Mouse (Mus musculus) limb, embryonic 13.5 days (tissue): Measurements from ENCODE around the gene Pimreg. TPM values are rescaled to one million over a fixed set of nuclear protein-coding genes. Genes with fewer than 3 reads are reported as not detected.
A peak's percentile ranks its signal among the peaks of the same experiment; 100 is the strongest.

Experiments
- ATAC-seq: fragments of 200-750 bp; cut with Nextera tagmentation; 2 replicates; pipeline ENCODE4 v1.8.0; 2017; ENCODE audit warnings: low read depth, moderate number of reproducible peaks, moderate TSS enrichment; ENCODE audit not compliant: low FRiP score
- H3K27ac ChIP-seq: fragments of 300-500 bp; sonication (generic); 2 replicates; pipeline ENCODE4 v1.5.1; 2015; ENCODE audit warnings: inconsistent platforms, mild to moderate bottlenecking, moderate library complexity
- H3K27me3 ChIP-seq: fragments of 300-500 bp; sonication (generic); 2 replicates; pipeline ENCODE4 v1.6.1; 2015; ENCODE audit warnings: mild to moderate bottlenecking, inconsistent platforms
- H3K36me3 ChIP-seq: fragments of 300-500 bp; sonication (generic); 2 replicates; pipeline ENCODE4 v1.6.1; 2015; ENCODE audit warnings: inconsistent platforms, mild to moderate bottlenecking, moderate library complexity
- H3K4me1 ChIP-seq: fragments of 300-500 bp; sonication (generic); 2 replicates; pipeline ENCODE4 v1.6.1; 2015; ENCODE audit warnings: inconsistent platforms
- H3K4me2 ChIP-seq: fragments of 300-500 bp; sonication (generic); replicated peaks from 2 replicates; pipeline ENCODE4 v1.6.1; 2015; ENCODE audit warnings: inconsistent platforms, mild to moderate bottlenecking, moderate library complexity
- H3K4me3 ChIP-seq: fragments of 300-500 bp; sonication (generic); 2 replicates; pipeline ENCODE4 v1.5.1; 2015; ENCODE audit warnings: moderate library complexity, mild to moderate bottlenecking, inconsistent platforms
- H3K9ac ChIP-seq: fragments of 300-500 bp; sonication (generic); 2 replicates; pipeline ENCODE4 v1.6.1; 2015; ENCODE audit warnings: mild to moderate bottlenecking, inconsistent platforms
- H3K9me3 ChIP-seq: fragments of 300-500 bp; sonication (generic); 2 replicates; pipeline ENCODE4 v1.6.1; 2016; ENCODE audit warnings: inconsistent platforms
- WGBS: fragments of 180-500 bp; shearing (Covaris S2); methylation state at CpG from one replicate; pipeline ENCODE4 v1.1.7; 2015; 5-methylcytosine and 5-hydroxymethylcytosine counted together
- polyA plus RNA-seq: library from polyadenylated mRNA; unstranded; fragments of >200 nt; fragmentation: Nextera tagmentation; extraction: Ambion mirVana; gene quantifications from 2 replicates; pipeline ENCODE4 v1.2.1, GENCODE M21; 2015

The Pimreg gene
- polyA plus RNA-seq, 1 experiment from 2014 or later = 99.8 TPM

- 0 out of 2 replicates have a peak, but pooled peaks cover 6% of the 10 kb centered on the region for H3K27me3 ChIP-seq
- peaks cover 23% of the 10 kb centered on the region for H3K4me1 ChIP-seq
- ATAC-seq = no peak
- no peak overlapping the region for H3K27ac ChIP-seq
- WGBS = 83% methylated on average over 4 of the region's 4 CpGs
- no peaks in the 10 kb centered on the region for H3K36me3 ChIP-seq
- H3K9ac ChIP-seq = no peak overlapping the region
- H3K9me3 ChIP-seq = no peaks in the 10 kb centered on the region
- H3K4me2 ChIP-seq = no peak overlapping the region
- H3K4me3 ChIP-seq = no peak overlapping the region
Measured at GRCm38 (mm10) chr11:72014674-72015073, 27.2 kb upstream of the Pimreg start.

- ATAC-seq = no peak
- Histone ChIP-seq H3K9me3 (no peaks in the 10 kb centered on the region), H3K4me2 (no peak overlapping the region), H3K36me3 (no peaks in the 10 kb centered on the region), H3K9ac (no peak overlapping the region), H3K27ac (no peak overlapping the region), H3K4me3 (no peak overlapping the region), H3K4me1 (0 out of 2 replicates have a peak, but pooled peaks cover 4% of the 10 kb centered on the region), H3K27me3 (0 out of 2 replicates have a peak, but pooled peaks cover 6% of the 10 kb centered on the region)
- WGBS = 80% methylated on average over 13 of the region's 13 CpGs
Measured at GRCm38 (mm10) chr11:72016518-72017252, 25.1 kb upstream of the Pimreg start.

DNA sequence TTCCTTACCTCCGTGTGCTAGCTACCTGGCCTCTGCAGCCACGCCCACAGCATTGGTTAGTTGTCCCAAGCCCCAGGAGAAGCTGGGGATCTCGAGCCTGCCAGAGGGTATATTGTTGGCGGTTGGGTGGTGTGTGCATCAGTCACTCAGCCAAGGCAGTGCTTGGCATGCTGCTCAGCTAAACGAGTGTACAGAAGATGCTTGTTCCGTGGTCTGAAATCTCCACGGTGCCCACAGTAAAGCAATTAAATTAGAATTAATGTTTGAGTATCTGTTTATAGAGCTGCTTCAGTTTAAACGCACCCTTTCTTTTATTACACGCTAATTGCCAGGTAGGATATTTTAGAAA is 24.6 kb upstream of the Pimreg start:
- 0 out of 2 replicates have a peak, but pooled peaks cover 3% of the 10 kb centered on the region for H3K27me3 ChIP-seq
- ATAC-seq = no peak
- no peak overlapping the region for H3K4me2 ChIP-seq
- no peaks in the 10 kb centered on the region for H3K9me3 ChIP-seq
- H3K36me3 ChIP-seq = no peaks in the 10 kb centered on the region
- H3K4me3 ChIP-seq = no peak overlapping the region
- 59% methylated on average over 9 of the region's 9 CpGs for WGBS
- H3K4me1 ChIP-seq = no peaks in the 10 kb centered on the region
- no peak overlapping the region for H3K9ac ChIP-seq
- no peak overlapping the region for H3K27ac ChIP-seq

GRCm38 (mm10) chr11:72021015-72021414 is 20.8 kb upstream of the Pimreg start:
- no peak for ATAC-seq
- WGBS = 79% methylated on average over 4 of the region's 4 CpGs
- Histone ChIP-seq H3K27ac (no peak overlapping the region), H3K4me2 (no peak overlapping the region), H3K9me3 (no peaks in the 10 kb centered on the region), H3K4me1 (0 out of 2 replicates have a peak, but pooled peaks cover 3% of the 10 kb centered on the region), H3K4me3 (no peak overlapping the region), H3K27me3 (no peaks in the 10 kb centered on the region), H3K9ac (no peak overlapping the region), H3K36me3 (no peaks in the 10 kb centered on the region)

DNA sequence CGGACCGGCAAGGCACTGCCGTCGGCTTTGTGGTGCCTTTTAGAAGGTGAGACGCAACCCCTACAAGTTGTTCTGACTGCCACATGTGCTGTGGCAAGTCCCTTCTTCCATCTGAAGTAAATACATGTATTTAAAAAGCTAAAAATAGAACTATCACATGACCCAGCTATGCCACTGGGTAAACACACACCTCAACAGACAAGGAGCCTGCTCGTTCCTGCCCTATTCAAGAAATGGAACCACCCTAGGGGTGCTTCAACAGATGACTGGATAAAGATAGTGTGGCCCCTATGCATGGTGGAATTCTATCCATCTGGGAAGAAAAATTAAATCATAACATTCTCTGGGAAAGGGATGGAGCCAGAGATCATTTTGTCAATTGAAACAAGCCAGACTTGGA is 19.0 kb upstream of the Pimreg start:
- no peak overlapping the region for H3K9ac ChIP-seq
- H3K4me3 ChIP-seq = no peak overlapping the region
- no peak for ATAC-seq
- H3K4me2 ChIP-seq = no peak overlapping the region
- no peaks in the 10 kb centered on the region for H3K36me3 ChIP-seq
- H3K9me3 ChIP-seq = no peaks in the 10 kb centered on the region
- no peak overlapping the region for H3K27ac ChIP-seq
- no peaks in the 10 kb centered on the region for H3K27me3 ChIP-seq
- H3K4me1 ChIP-seq = 0 out of 2 replicates have a peak, but pooled peaks cover 3% of the 10 kb centered on the region
- 72% methylated on average over 6 of the region's 6 CpGs for WGBS

DNA sequence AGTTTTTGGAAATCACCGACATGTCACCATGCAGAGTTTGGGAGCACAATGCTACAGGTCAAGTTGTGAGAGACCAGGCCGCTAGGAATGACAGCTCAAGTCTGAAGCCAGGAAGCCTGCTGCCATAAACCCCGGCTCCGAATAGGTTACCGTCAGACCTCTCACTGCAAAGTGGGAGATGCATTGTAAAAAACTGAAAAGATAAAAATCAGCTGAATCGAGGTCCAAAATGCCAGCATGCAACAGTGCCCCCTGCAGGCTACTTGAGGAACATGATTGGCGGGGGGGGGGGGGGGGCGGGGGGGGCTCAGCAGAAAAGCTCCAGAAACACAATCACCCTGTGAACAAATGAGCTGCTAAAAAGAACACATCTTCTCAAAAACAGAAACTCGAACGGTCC is 18.3 kb upstream of the Pimreg start:
- WGBS = 40% methylated on average over 9 of the region's 10 CpGs
- Histone ChIP-seq H3K9ac (no peak overlapping the region), H3K4me1 (0 out of 2 replicates have a peak, but pooled peaks cover 3% of the 10 kb centered on the region), H3K4me2 (no peak overlapping the region), H3K4me3 (no peak overlapping the region), H3K36me3 (no peaks in the 10 kb centered on the region), H3K9me3 (no peaks in the 10 kb centered on the region), H3K27ac (no peak overlapping the region), H3K27me3 (peaks cover 3% of the 10 kb centered on the region; the same call in 1 of the 2 replicates)
- no peak for ATAC-seq

DNA sequence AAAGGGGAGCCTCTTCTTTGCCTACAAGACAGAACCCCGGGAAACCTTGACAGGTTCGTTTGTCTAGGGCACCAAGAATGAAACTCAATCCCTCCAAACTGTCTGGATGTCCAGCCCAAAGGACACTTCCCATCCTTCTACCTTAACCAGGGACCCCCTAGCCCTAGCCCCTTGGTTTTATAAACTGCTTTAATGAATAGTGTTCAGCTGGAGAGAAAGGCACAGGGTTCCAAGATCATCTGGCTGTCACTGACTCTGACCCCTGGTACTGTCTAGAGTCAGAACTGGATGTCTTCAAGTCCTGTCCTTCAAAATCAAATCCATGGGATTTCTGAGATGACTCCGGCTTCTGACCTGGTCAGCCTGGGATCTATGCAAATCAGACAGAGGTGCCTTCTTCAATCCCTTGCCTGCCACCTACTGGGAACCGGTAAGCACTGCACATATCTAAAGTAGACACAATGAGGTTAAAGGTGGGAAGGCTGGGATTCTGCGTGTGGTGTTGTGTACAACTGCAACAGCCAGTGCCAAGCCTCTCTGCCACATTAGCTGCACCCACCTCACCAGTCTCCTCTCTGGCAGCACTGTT is 17.5 kb upstream of the Pimreg start:
- WGBS = 30% methylated on average over 5 of the region's 5 CpGs
- Histone ChIP-seq H3K36me3 (no peaks in the 10 kb centered on the region), H3K9me3 (no peaks in the 10 kb centered on the region), H3K4me3 (no peak overlapping the region), H3K4me2 (no peak overlapping the region), H3K27me3 (peaks cover 10% of the 10 kb centered on the region), H3K4me1 (peaks cover 4% of the 10 kb centered on the region; the same call in 1 of the 2 replicates), H3K9ac (no peak overlapping the region), H3K27ac (no peak overlapping the region)
- no peak for ATAC-seq

DNA sequence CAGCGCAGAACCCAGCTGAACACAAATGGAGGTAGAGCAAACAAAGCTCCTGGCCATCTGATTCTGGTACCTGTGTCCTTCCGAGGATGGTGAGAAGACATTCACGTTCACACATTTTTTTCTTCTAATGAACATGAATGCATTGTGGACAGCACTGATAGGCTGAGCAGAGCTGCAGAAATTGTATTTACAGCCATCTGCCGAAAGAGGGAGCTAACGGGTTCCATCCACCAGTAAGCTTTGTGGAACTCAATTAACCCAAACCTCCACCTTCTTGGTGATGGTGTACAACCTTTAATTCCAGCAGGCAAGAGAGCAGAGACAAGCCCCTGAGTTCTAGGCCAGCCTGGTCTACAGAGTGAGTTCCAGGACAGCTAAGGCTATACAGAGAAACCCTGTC is 16.0 kb upstream of the Pimreg start:
- no peak for ATAC-seq
- 41% methylated on average over 5 of the region's 5 CpGs for WGBS
- Histone ChIP-seq H3K27me3 (peaks cover 23% of the 10 kb centered on the region), H3K9ac (no peak overlapping the region), H3K4me2 (no peak overlapping the region), H3K4me1 (peaks cover 6% of the 10 kb centered on the region; the same call in 1 of the 2 replicates), H3K36me3 (no peaks in the 10 kb centered on the region), H3K9me3 (no peaks in the 10 kb centered on the region), H3K4me3 (no peak overlapping the region), H3K27ac (no peak overlapping the region)

DNA sequence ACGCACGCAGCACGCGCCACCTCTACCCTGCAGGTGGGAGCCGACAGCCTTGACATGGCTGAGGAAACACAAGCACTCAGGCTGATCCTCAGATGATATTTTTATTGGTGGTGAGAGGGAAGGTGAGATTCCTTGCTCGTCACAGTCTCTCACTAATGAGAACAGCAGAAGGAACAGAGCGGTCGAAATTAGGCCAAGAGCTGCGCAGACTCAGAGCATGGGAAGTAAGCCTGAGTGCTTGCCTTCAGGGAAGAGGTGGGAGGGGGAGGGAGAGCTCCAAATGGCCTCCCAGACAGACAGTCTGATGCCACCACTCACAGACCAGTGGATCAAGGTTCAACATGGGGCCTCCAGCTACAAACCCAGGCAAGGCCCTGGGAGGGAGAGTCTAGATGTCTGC is 15.3 kb upstream of the Pimreg start:
- Histone ChIP-seq H3K4me1 (peaks cover 6% of the 10 kb centered on the region; the same call in 1 of the 2 replicates), H3K4me3 (no peak overlapping the region), H3K9me3 (no peaks in the 10 kb centered on the region), H3K9ac (no peak overlapping the region), H3K27me3 (peaks cover 23% of the 10 kb centered on the region), H3K27ac (no peak overlapping the region), H3K36me3 (no peaks in the 10 kb centered on the region), H3K4me2 (no peak overlapping the region)
- 79% methylated on average over 9 of the region's 9 CpGs for WGBS
- no peak for ATAC-seq

- WGBS = 87% methylated on average over 9 of the region's 9 CpGs
- no peaks in the 10 kb centered on the region for H3K9me3 ChIP-seq
- no peak for ATAC-seq
Measured at GRCm38 (mm10) chr11:72027836-72028235, 14.0 kb upstream of the Pimreg start.

DNA sequence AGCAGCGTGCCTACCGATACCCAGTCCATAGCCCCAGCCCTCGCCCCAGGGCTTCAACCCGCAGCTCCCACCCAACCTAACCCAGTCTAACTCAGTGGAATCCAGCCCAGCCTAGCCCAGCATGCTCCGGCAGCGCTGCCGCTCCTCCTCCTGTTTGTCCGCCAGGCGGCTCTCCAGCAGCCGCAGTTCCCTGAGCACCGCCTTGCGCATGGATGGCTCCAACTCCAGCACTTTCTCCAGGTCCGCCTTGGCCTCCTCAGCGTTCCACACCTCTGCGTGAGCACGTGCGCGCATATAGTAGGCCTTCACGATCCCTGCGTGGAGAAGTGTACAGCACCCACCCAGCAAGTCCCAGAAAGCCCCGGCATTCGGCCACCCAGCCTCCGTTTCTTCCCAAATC is 12.7 kb upstream of the Pimreg start:
- H3K9ac ChIP-seq = no peak overlapping the region
- peak; percentile 41; the same call in 1 of the 2 replicates for ATAC-seq
- no peak overlapping the region for H3K27ac ChIP-seq
- H3K4me3 ChIP-seq = no peak overlapping the region
- H3K36me3 ChIP-seq = no peaks in the 10 kb centered on the region
- no peaks in the 10 kb centered on the region for H3K9me3 ChIP-seq
- peaks cover 3% of the 10 kb centered on the region; the same call in 1 of the 2 replicates for H3K4me1 ChIP-seq
- peaks cover 23% of the 10 kb centered on the region for H3K27me3 ChIP-seq
- H3K4me2 ChIP-seq = peak overlapping the region; percentile 38
- 16% methylated on average over 23 of the region's 23 CpGs for WGBS

More at GRCm38 (mm10) chr11:72027836-72028235, 14.0 kb upstream of the Pimreg start:
- Histone ChIP-seq H3K4me1 (peaks cover 6% of the 10 kb centered on the region; the same call in 1 of the 2 replicates), H3K4me3 (no peak overlapping the region), H3K36me3 (no peaks in the 10 kb centered on the region), H3K27ac (no peak overlapping the region), H3K27me3 (peaks cover 23% of the 10 kb centered on the region), H3K9ac (no peak overlapping the region), H3K4me2 (no peak overlapping the region)

- Histone ChIP-seq H3K27me3 (peaks cover 23% of the 10 kb centered on the region), H3K9ac (no peak overlapping the region), H3K27ac (no peak overlapping the region), H3K36me3 (no peaks in the 10 kb centered on the region), H3K4me2 (no peak overlapping the region), H3K9me3 (no peaks in the 10 kb centered on the region), H3K4me1 (peaks cover 3% of the 10 kb centered on the region; the same call in 1 of the 2 replicates), H3K4me3 (no peak overlapping the region)
- ATAC-seq = no peak
- WGBS = 90% methylated on average over 7 of the region's 7 CpGs
Measured at GRCm38 (mm10) chr11:72031353-72031752, 10.5 kb upstream of the Pimreg start.
